Mouse (Mus musculus): ENCODE data around the gene Utp11. TPM values are rescaled to one million over a fixed set of nuclear protein-coding genes. Genes with fewer than 3 reads are reported as not detected.

Gene Utp11
- polyA plus RNA-seq, 1 experiment, result 13.8 TPM

DNA sequence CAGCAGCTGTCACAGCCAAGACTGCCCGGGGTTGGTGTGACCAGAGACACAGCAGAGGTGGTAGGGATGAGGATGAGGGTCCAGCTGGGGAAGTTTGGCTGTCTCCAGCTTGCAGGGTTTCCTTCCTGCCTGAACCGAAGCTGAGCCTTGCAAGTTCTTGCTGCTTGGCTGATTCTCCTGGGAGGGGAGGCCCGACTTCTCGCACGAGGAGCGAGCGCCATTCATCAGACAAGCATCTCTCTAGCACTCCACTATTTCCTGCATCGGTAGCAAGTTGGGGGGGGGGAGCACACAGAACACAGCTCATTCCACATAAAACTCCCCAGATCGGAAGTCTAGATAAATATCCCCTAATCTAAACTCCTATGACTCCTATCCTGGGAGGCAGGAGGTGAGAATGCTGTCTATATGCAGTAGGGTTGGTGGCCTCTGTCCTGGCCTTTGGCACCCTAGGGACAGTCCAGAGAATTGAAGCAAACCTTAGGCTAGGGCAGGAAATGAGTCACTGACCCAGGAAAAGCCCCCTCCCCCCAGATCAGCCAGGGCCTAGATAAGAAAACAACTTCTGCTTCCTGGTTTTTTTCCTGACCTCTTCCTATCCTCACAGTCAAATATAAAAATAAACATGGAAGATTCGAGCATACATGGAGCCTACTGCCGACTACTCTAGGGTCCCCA is 11.5 kb upstream of the Utp11 start:
- no peaks in the 10 kb centered on the region for H3K27me3 ChIP-seq (replicated peaks)
- peaks cover 90% of the 10 kb centered on the region for H3K4me1 ChIP-seq

GRCm38 (mm10) chr4:124703881-124704796 is 10.7 kb upstream of the Utp11 start:
- H3K4me1 ChIP-seq, result peaks cover 90% of the 10 kb centered on the region
- peak overlapping the region; percentile 91 for H3K4me3 ChIP-seq (replicated peaks)
- no peaks in the 10 kb centered on the region for H3K27me3 ChIP-seq (replicated peaks)
- no peaks in the 10 kb centered on the region for H3K9me3 ChIP-seq
- H3K36me3 ChIP-seq (replicated peaks; ENCODE audit: low read length), result peaks cover 54% of the 10 kb centered on the region
- TF ChIP-seq FLI1 (IDR thresholded peaks at IDR 0.05; ENCODE audit: low read length), result no peak
- no peak for TF ChIP-seq GATA1 (IDR thresholded peaks at IDR 0.05; ENCODE audit: borderline replicate concordance, low read length)

More for the DNA sequence above, 11.5 kb upstream of the Utp11 start:
- H3K9me3 ChIP-seq, result no peaks in the 10 kb centered on the region
- H3K4me3 ChIP-seq (replicated peaks), result peak overlapping the region; percentile 91
- peaks cover 50% of the 10 kb centered on the region for H3K36me3 ChIP-seq (replicated peaks; ENCODE audit: low read length)
- TF ChIP-seq GATA1 (IDR thresholded peaks at IDR 0.05; ENCODE audit: borderline replicate concordance, low read length) (no peak), FLI1 (IDR thresholded peaks at IDR 0.05; ENCODE audit: low read length) (no peak)

- Histone ChIP-seq H3K4me1 (peaks cover 90% of the 10 kb centered on the region), H3K27me3 (replicated peaks) (no peaks in the 10 kb centered on the region), H3K9me3 (no peaks in the 10 kb centered on the region), H3K36me3 (replicated peaks; ENCODE audit: low read length) (peaks cover 60% of the 10 kb centered on the region), H3K4me3 (replicated peaks) (peak overlapping the region; percentile 91)
- TF ChIP-seq GATA1 (IDR thresholded peaks at IDR 0.05; ENCODE audit: borderline replicate concordance, low read length), result no peak
- TF ChIP-seq FLI1 (IDR thresholded peaks at IDR 0.05; ENCODE audit: low read length), result no peak
Measured at GRCm38 (mm10) chr4:124703406-124703805, 10.0 kb upstream of the Utp11 start.

DNA sequence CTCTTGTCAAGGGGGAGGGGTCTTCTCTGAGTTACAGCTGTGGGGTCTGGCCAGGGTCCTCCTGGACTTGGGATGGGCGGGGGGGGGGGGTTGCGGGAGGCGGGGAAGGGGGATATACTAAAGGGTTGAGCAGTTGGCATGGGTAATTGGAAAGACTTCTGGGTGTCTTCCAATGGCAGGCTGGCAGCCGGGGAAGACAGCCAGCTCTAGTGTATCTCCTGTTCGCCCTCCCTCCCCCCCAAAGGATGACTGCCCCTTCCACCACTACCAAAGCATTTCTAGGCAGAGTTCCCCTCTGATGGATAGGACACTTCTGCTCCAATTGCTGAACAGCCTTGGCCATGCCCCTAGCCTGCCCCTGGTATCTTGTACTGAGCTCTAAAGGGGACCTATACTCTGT is 8.5 kb upstream of the Utp11 start:
- TF ChIP-seq GATA1 (IDR thresholded peaks at IDR 0.05; ENCODE audit: borderline replicate concordance, low read length), result no peak
- no peak for TF ChIP-seq FLI1 (IDR thresholded peaks at IDR 0.05; ENCODE audit: low read length)

DNA sequence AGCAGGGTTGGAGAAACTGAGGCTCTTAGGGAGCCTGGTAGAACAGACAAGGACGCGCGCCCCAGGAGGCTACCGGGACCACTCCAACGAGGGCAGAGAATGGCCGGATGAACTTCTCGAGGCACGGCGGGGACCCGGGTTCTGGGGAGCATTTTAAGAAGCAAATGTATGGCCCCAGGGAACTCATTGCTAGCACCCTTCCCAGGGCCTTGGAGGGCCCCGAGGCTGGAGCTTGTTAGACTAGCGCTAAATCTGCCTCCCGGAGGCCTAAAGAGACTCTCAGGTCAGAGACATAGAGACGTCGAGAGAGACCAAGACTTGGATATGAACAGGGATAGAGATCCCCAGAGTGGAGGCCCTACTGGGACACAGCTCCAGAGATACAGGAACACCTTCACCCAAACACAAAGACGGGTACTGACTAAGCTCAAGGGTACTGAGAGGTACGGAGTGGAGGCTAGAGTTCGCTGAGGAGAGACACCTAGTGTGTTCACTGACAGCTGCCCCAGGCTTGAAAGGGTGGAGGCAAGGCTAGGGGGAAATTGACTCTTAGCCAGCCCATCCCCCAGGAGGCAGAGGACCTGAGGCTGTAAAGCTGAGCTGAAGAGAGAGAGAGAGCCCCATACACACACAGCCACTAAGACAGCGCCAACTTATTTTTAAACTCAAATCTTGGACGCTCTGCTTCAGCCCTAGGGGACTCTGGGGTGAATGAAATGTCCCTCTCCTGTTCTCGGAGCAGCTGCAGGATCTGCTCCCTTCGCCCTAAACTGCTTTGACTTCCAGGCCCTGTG is 7.8 kb upstream of the Utp11 start:
- peaks cover 52% of the 10 kb centered on the region for H3K36me3 ChIP-seq (replicated peaks; ENCODE audit: low read length)
- H3K4me3 ChIP-seq (replicated peaks), result peak overlapping the region; percentile 94
- H3K4me1 ChIP-seq, result peaks cover 89% of the 10 kb centered on the region
- no peaks in the 10 kb centered on the region for H3K9me3 ChIP-seq
- TF ChIP-seq GATA1 (IDR thresholded peaks at IDR 0.05; ENCODE audit: borderline replicate concordance, low read length) (no peak), FLI1 (IDR thresholded peaks at IDR 0.05; ENCODE audit: low read length) (no peak)
- no peaks in the 10 kb centered on the region for H3K27me3 ChIP-seq (replicated peaks)

More for the DNA sequence above, 8.5 kb upstream of the Utp11 start:
- H3K4me3 ChIP-seq (replicated peaks), result peak overlapping the region; percentile 94
- no peaks in the 10 kb centered on the region for H3K9me3 ChIP-seq
- no peaks in the 10 kb centered on the region for H3K27me3 ChIP-seq (replicated peaks)
- peaks cover 89% of the 10 kb centered on the region for H3K4me1 ChIP-seq
- H3K36me3 ChIP-seq (replicated peaks; ENCODE audit: low read length), result peaks cover 58% of the 10 kb centered on the region

DNA sequence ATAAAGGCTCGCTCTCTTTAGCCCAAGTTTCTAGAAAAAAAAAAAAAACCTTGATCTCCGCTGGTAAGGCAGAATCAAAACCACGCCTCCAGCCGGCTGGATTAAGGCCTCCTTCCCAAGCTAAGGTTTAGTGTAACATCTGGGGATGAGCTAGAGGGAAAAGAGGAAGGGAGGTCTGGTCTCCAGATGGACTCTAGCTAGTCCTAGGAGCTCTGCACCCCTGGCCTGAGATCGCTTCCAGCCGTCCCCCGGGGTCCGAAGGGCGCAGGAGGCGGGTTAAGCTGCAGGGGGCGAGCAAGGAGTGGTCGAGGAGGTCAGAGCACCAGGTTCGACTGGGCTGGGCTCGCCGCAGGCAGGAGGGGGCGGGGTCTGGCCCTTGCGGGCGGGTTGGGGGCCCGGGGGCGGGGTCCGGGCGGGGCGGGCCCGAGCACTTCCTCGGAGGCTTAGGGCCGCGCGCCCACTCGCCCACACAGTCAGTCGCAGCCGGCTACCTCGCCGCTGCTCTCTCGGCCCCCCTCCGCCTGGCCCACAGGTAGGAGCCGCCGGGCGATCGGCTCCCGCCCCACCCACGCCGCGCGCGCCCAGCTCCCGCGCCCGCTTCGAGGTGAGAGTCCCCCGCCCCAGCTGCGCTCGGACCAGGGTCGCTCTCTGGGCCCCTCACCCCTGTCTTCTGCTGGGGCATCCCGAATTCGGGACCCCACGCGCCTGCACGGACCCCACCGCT is 7.0 kb upstream of the Utp11 start, which contains the start of gene Fhl3:
TSS of gene Fhl3 (plus strand) at position 454 of the 724 bp plus-strand sequence.
- Histone ChIP-seq H3K4me1 (peaks cover 89% of the 10 kb centered on the region), H3K36me3 (replicated peaks; ENCODE audit: low read length) (peaks cover 43% of the 10 kb centered on the region), H3K4me3 (replicated peaks) (peak within 1 kb of the TSS; percentile 94), H3K27me3 (replicated peaks) (no peaks in the 10 kb centered on the region), H3K9me3 (no peaks in the 10 kb centered on the region)
- no peak for TF ChIP-seq FLI1 (IDR thresholded peaks at IDR 0.05; ENCODE audit: low read length)
- no peak for TF ChIP-seq GATA1 (IDR thresholded peaks at IDR 0.05; ENCODE audit: borderline replicate concordance, low read length)

GRCm38 (mm10) chr4:124699791-124700190 is 6.4 kb upstream of the Utp11 start:
- no peaks in the 10 kb centered on the region for H3K9me3 ChIP-seq
- H3K4me3 ChIP-seq (replicated peaks), result peak overlapping the region; percentile 94
- H3K36me3 ChIP-seq (replicated peaks; ENCODE audit: low read length), result peaks cover 37% of the 10 kb centered on the region
- no peaks in the 10 kb centered on the region for H3K27me3 ChIP-seq (replicated peaks)
- TF ChIP-seq GATA1 (IDR thresholded peaks at IDR 0.05; ENCODE audit: borderline replicate concordance, low read length) (no peak), FLI1 (IDR thresholded peaks at IDR 0.05; ENCODE audit: low read length) (no peak)
- peaks cover 89% of the 10 kb centered on the region for H3K4me1 ChIP-seq

DNA sequence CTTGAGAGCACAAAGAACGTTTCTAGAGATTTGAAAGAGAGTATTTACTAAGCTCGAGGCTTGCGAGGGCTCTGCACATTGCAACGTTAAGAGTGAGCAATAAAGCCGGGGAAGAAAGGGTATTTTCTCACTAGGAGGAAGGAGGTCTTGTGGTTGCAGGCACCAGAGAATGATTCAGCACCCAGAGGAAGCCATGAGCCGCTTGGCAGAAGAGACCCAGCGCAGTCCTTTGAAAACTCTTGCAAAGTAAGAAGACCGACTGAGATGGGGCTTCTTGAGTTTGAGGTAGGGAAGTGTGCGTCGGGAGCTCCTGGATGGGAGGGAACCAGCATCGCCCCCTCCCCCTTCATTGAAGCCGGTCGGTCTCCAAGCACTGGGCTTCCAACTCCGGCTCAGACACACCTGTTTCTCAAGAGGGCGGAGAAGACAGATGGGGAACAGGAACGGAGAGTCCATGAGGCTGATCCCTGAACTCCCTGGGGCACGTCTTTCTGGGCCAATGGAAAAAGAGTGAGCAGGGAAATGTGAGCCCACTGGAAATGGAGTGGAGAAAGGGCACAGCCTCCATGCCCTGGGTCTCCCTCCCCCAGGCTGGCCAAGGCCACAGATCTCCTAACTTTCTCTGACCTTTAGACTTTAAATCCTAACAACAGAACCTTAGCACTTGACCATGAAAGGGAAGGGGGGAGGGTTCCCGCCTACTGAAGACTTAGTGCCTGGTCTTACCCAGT is 2.6 kb upstream of the Utp11 start:
- TF ChIP-seq FLI1 (IDR thresholded peaks at IDR 0.05; ENCODE audit: low read length) (no peak), GATA1 (IDR thresholded peaks at IDR 0.05; ENCODE audit: borderline replicate concordance, low read length) (no peak)
- peaks cover 21% of the 10 kb centered on the region for H3K36me3 ChIP-seq (replicated peaks; ENCODE audit: low read length)
- H3K27me3 ChIP-seq (replicated peaks), result no peaks in the 10 kb centered on the region
- H3K4me3 ChIP-seq (replicated peaks), result peak overlapping the region; percentile 94
- peaks cover 88% of the 10 kb centered on the region for H3K4me1 ChIP-seq
- no peaks in the 10 kb centered on the region for H3K9me3 ChIP-seq
